Mouse (Mus musculus) limb, embryonic 10.5 days (tissue): ENCODE data around the gene Aasdhppt. TPM values are rescaled to one million over a fixed set of nuclear protein-coding genes. Genes with fewer than 3 reads are reported as not detected.

Source experiments
- DNase-seq: peaks from one replicate; pipeline ENCODE4 v3.0.0-alpha.2; 2017; ENCODE audit warnings: low spot score
- H3K27ac ChIP-seq: fragments of 300-500 bp; sonication (generic); 2 replicates; pipeline ENCODE4 v1.5.1; 2016; ENCODE audit warnings: mild to moderate bottlenecking
- H3K27me3 ChIP-seq: fragments of 300-500 bp; sonication (generic); 2 replicates; pipeline ENCODE4 v1.6.1; 2016; ENCODE audit warnings: low read depth, mild to moderate bottlenecking; ENCODE audit not compliant: poor library complexity, severe bottlenecking
- H3K36me3 ChIP-seq: fragments of 300-500 bp; sonication (generic); 2 replicates; pipeline ENCODE4 v1.6.1; 2016; ENCODE audit warnings: mild to moderate bottlenecking, moderate library complexity
- H3K4me1 ChIP-seq: fragments of 300-500 bp; sonication (generic); 2 replicates; pipeline ENCODE4 v1.6.1; 2016
- H3K4me3 ChIP-seq: fragments of 300-500 bp; sonication (generic); 2 replicates; pipeline ENCODE4 v1.5.1; 2016; ENCODE audit warnings: mild to moderate bottlenecking, moderate library complexity
- H3K9me3 ChIP-seq: fragments of 300-500 bp; sonication (generic); replicated peaks from 2 replicates; pipeline ENCODE4 v1.6.1; 2016; ENCODE audit warnings: mild to moderate bottlenecking
- WGBS: fragments of 180-500 bp; shearing (Covaris S2); methylation state at CpG from one replicate; pipeline ENCODE4 v1.1.7; 2016; 5-methylcytosine and 5-hydroxymethylcytosine counted together
- polyA plus RNA-seq: library from polyadenylated mRNA; unstranded; fragments of >200 nt; fragmentation: Nextera tagmentation; extraction: Ambion mirVana; gene quantifications from 2 replicates; pipeline ENCODE4 v1.2.1, GENCODE M21; 2016

The Aasdhppt gene
- 29.3 and 30.8 TPM in 2 replicates for polyA plus RNA-seq

- Histone ChIP-seq H3K9me3 (no peaks in the 10 kb centered on the region), H3K27me3 (no peaks in the 10 kb centered on the region), H3K4me3 (peak within 1 kb of the TSS; percentile 74), H3K36me3 (peaks cover 4% of the 10 kb centered on the region; the same call in 1 of the 2 replicates), H3K27ac (peak within 1 kb of the TSS; percentile 95), H3K4me1 (peaks cover 10% of the 10 kb centered on the region; the same call in 1 of the 2 replicates)
- peak; percentile 99 for DNase-seq
- under 1% methylated on average over 53 of the region's 53 CpGs for WGBS
Measured at GRCm38 (mm10) chr9:4309351-4310085, at the start of gene Aasdhppt, which contains the start of gene Kbtbd3. Gene Aasdhppt, minus strand, starts transcription at chr9:4309471. Gene Kbtbd3, plus strand, starts transcription at chr9:4309833.

DNA sequence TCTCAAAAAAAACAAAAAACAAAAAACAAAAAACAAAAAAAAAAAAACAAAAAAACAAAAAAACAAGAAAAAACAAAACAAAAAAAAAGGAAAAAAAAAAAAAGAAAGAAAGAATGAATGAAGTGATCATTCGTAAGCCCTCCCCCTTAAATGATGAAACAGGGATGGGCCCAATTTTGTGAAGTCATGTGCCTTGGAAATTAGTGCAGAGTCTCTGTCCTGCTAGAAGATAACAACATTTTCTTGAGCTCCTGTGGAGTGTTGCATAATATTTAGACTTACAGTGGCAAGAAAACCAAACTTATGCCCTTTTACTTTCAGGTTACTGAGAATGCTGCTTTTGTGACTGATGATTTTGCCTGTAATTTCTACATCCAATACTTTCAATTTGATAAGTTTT is 43.9 kb upstream of the Aasdhppt start:
- Histone ChIP-seq H3K9me3 (no peaks in the 10 kb centered on the region), H3K4me3 (no peak overlapping the region), H3K4me1 (no peaks in the 10 kb centered on the region), H3K27ac (no peak overlapping the region), H3K27me3 (no peaks in the 10 kb centered on the region), H3K36me3 (no peaks in the 10 kb centered on the region)
- DNase-seq = no peak
- 85% methylated on average over 1 of the region's 1 CpGs for WGBS

DNA sequence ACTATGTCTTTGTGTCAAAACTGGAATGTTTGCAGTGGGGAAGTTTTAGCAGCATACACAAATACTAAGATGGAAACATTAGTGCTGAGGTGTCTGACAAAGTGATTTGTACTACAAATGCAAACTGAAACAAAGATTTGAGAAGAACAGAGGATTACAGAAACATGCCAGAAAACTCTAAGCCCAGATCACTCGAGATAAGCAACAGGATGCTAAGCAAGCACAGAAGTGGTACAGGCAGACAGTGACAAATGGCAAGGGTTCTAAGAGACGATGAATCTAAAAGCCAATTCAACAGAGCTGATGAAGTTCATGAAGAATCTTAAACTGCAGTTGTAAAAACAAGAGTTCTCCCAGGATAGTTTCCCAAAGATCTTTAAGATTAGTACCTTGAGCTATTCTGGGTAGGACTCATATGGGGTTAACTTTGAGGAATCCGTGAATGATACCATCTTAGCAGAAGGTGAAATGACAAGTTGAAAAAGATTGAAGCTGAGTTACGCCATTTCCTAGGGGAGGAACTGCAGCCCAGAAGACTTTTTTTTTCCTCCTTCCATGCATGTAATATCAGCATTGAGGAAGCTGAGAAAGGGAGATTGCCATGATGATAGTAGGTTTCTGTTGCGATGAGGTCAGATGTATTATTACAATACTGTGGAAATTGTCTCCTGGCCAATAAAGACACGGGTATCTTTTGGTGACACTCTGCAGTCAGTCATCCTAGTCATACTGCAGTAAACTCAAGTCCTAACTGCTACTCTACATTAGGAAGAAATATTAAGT is 9.9 kb upstream of the Aasdhppt start:
- WGBS = 90% methylated on average over 6 of the region's 6 CpGs
- no peak for DNase-seq
- H3K4me1 ChIP-seq = no peaks in the 10 kb centered on the region
- H3K36me3 ChIP-seq = no peaks in the 10 kb centered on the region
- H3K4me3 ChIP-seq = no peak overlapping the region
- H3K27me3 ChIP-seq = no peaks in the 10 kb centered on the region
- no peaks in the 10 kb centered on the region for H3K9me3 ChIP-seq
- no peak overlapping the region for H3K27ac ChIP-seq

GRCm38 (mm10) chr9:4315746-4316145 is 6.5 kb upstream of the Aasdhppt start:
- DNase-seq = no peak
- H3K4me3 ChIP-seq = no peak overlapping the region
- H3K36me3 ChIP-seq = no peaks in the 10 kb centered on the region
- peaks cover under 1% of the 10 kb centered on the region; the same call in 1 of the 2 replicates for H3K4me1 ChIP-seq
- WGBS = 91% methylated on average over 2 of the region's 2 CpGs
- H3K9me3 ChIP-seq = no peaks in the 10 kb centered on the region
- no peaks in the 10 kb centered on the region for H3K27me3 ChIP-seq
- no peak overlapping the region for H3K27ac ChIP-seq

DNA sequence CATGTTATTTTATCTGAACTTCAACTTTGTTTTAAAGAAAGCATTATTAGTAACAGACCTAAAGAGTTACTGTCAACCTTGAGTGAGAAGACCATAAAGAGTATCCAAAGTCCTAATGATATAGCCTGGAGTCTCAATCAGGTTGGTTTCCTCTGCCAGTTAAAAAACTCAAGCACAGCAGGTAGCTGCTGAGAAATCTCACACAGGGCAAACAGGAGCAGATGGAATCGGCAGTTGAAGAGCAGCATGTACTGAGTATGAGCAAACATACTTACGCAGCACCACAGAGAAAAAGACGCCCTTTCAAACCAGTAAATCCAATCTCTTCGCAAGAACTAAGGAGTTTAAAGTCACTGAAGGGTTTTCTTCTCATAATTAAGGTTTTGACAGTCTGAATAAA is 4.7 kb upstream of the Aasdhppt start:
- H3K9me3 ChIP-seq = no peaks in the 10 kb centered on the region
- H3K36me3 ChIP-seq = no peaks in the 10 kb centered on the region
- DNase-seq = no peak
- H3K27me3 ChIP-seq = no peaks in the 10 kb centered on the region
- whole genome bisulfite sequencing = 91% methylated on average over 4 of the region's 4 CpGs
- peaks cover 7% of the 10 kb centered on the region; the same call in 1 of the 2 replicates for H3K4me1 ChIP-seq
- no peak overlapping the region for H3K27ac ChIP-seq
- H3K4me3 ChIP-seq = no peak overlapping the region

DNA sequence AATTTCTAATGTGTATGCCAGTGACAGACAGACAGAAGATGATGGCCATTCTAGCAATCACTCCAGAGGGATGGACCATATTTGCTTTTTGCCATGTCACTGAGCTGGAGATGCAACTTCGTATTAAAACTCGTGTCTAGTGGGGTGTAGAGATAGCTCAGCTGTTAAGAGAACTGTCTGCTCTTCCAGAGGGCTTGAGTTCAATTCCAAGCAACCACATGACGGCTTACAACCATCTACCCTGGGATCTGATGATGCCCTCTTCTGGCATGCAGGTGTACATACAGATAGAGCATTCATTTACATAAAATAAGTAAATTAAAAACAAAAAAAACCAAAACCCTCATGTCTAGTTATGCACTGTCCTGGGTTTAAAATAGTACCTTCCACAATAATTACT is 1.9 kb upstream of the Aasdhppt start:
- H3K27me3 ChIP-seq = no peaks in the 10 kb centered on the region
- no peak overlapping the region for H3K27ac ChIP-seq
- H3K4me3 ChIP-seq = no peak overlapping the region
- no peaks in the 10 kb centered on the region for H3K9me3 ChIP-seq
- 90% methylated on average over 3 of the region's 3 CpGs for WGBS
- H3K36me3 ChIP-seq = peaks cover 3% of the 10 kb centered on the region; the same call in 1 of the 2 replicates
- no peak for DNase-seq
- H3K4me1 ChIP-seq = peaks cover 10% of the 10 kb centered on the region; the same call in 1 of the 2 replicates

GRCm38 (mm10) chr9:4310706-4311105 is 1.4 kb upstream of the Aasdhppt start:
- peak overlapping the region; percentile 74 for H3K4me3 ChIP-seq
- H3K27ac ChIP-seq = 0 out of 2 replicates have a peak overlapping the region, but pooled peaks have one; percentile 95
- peaks cover 10% of the 10 kb centered on the region; the same call in 1 of the 2 replicates for H3K4me1 ChIP-seq
- H3K36me3 ChIP-seq = peaks cover 4% of the 10 kb centered on the region; the same call in 1 of the 2 replicates
- no peaks in the 10 kb centered on the region for H3K9me3 ChIP-seq
- 78% methylated on average over 3 of the region's 3 CpGs for WGBS
- H3K27me3 ChIP-seq = no peaks in the 10 kb centered on the region
- DNase-seq = no peak

GRCm38 (mm10) chr9:4308628-4309350 is 482 bp downstream of the Aasdhppt start:
- whole genome bisulfite sequencing = under 1% methylated on average over 36 of the region's 36 CpGs
- DNase-seq = no peak
- H3K27ac ChIP-seq = peak overlapping the region; percentile 95

DNA sequence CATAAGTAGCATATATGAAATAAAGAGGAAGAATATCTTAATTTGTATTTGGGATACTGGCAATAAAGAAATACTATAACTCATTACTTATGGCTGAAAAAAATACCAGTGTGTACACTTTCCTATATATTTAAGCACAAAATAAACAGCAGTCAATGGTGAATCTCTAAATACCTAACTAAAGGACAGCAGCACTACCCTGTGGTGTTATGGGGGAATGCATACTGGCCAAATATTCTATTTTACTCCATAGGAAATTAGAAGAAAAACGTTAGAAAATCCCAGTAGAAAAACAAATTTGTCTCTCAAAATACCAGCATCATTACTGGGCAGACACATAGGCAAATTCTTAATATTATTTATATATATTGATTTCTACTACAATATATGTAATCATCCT is 4.4 kb downstream of the Aasdhppt start:
- 63% methylated on average over 1 of the region's 1 CpGs for WGBS
- peaks cover 32% of the 10 kb centered on the region for H3K36me3 ChIP-seq
- H3K27ac ChIP-seq = no peak overlapping the region
- H3K27me3 ChIP-seq = no peaks in the 10 kb centered on the region
- no peak for DNase-seq
- H3K4me1 ChIP-seq = peaks cover 4% of the 10 kb centered on the region; the same call in 1 of the 2 replicates
- no peaks in the 10 kb centered on the region for H3K9me3 ChIP-seq
- no peak overlapping the region for H3K4me3 ChIP-seq

More at GRCm38 (mm10) chr9:4308628-4309350, 482 bp downstream of the Aasdhppt start:
- Histone ChIP-seq H3K36me3 (peaks cover 4% of the 10 kb centered on the region; the same call in 1 of the 2 replicates), H3K4me1 (peaks cover 10% of the 10 kb centered on the region; the same call in 1 of the 2 replicates), H3K9me3 (no peaks in the 10 kb centered on the region), H3K27me3 (no peaks in the 10 kb centered on the region), H3K4me3 (peak overlapping the region; percentile 74)

- 97% methylated on average over 2 of the region's 2 CpGs for WGBS
- peaks cover 61% of the 10 kb centered on the region for H3K36me3 ChIP-seq
Measured at GRCm38 (mm10) chr9:4300466-4300865, 8.8 kb downstream of the Aasdhppt start.

GRCm38 (mm10) chr9:4283850-4284249 is 25.4 kb downstream of the Aasdhppt start:
- Histone ChIP-seq H3K27me3 (no peaks in the 10 kb centered on the region), H3K9me3 (no peaks in the 10 kb centered on the region), H3K27ac (no peak overlapping the region), H3K36me3 (peaks cover 15% of the 10 kb centered on the region), H3K4me1 (no peaks in the 10 kb centered on the region), H3K4me3 (no peak overlapping the region)
- 46% methylated on average over 3 of the region's 3 CpGs for WGBS
- no peak for DNase-seq

More at GRCm38 (mm10) chr9:4300466-4300865, 8.8 kb downstream of the Aasdhppt start:
- no peaks in the 10 kb centered on the region for H3K4me1 ChIP-seq
- DNase-seq = no peak
- H3K9me3 ChIP-seq = no peaks in the 10 kb centered on the region
- H3K27ac ChIP-seq = no peak overlapping the region
- H3K27me3 ChIP-seq = no peaks in the 10 kb centered on the region
- no peak overlapping the region for H3K4me3 ChIP-seq

DNA sequence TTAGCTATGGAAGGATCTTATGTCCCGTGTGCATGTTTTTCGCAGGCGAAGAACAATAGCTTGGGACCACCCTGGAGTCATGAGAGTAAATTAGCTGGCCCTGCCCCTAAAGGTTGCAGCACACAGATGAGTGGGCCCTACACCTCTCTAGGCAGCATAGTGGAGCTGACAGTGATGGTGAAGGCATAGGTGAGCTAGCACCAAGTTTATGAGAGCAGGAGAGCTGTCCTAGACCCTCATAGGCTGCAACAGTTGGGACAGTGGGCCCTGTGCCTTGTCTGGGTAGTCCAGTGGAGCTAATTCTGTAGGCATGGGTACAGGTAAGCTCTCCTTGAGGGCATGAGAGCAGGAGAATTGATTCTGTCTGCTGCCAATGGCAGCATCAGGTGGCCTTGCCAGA is 42.4 kb downstream of the Aasdhppt start:
- no peak for DNase-seq
- no peaks in the 10 kb centered on the region for H3K9me3 ChIP-seq
- 91% methylated on average over 3 of the region's 3 CpGs for WGBS
- H3K4me1 ChIP-seq = no peaks in the 10 kb centered on the region
- no peak overlapping the region for H3K4me3 ChIP-seq
- H3K36me3 ChIP-seq = no peaks in the 10 kb centered on the region
- no peak overlapping the region for H3K27ac ChIP-seq
- no peaks in the 10 kb centered on the region for H3K27me3 ChIP-seq
